Mouse (Mus musculus) small intestine, adult 2 months (tissue): ENCODE results near the gene Tpcn2. TPM values are rescaled to one million over a fixed set of nuclear protein-coding genes. Genes with fewer than 3 reads are reported as not detected.
A peak's percentile ranks its signal among the peaks of the same experiment; 100 is the strongest.

Source experiments
- H3K27ac ChIP-seq: fragments of 200-500 bp; 2 replicates; pipeline ENCODE4 v1.5.1; 2012; ENCODE audit warnings: low read depth, low read length, control low read depth, inconsistent platforms; ENCODE audit not compliant: insufficient read depth
- H3K27me3 ChIP-seq: fragments of 200-500 bp; 2 replicates; pipeline ENCODE4 v1.6.1; 2012; ENCODE audit warnings: mild to moderate bottlenecking, moderate library complexity, low read length, inconsistent platforms; ENCODE audit not compliant: control insufficient read depth, insufficient read depth
- H3K36me3 ChIP-seq: fragments of 200-500 bp; 2 replicates; pipeline ENCODE4 v1.6.1; 2012; ENCODE audit warnings: mild to moderate bottlenecking, low read length, control low read depth, inconsistent platforms; ENCODE audit not compliant: control insufficient read depth, insufficient read depth
- H3K4me1 ChIP-seq: fragments of 200-500 bp; 2 replicates; pipeline ENCODE4 v1.6.1; 2012; ENCODE audit warnings: low read length, inconsistent platforms, mixed read lengths; ENCODE audit not compliant: control insufficient read depth, insufficient read depth, insufficient read length
- H3K4me3 ChIP-seq: fragments of 200-500 bp; 2 replicates; pipeline ENCODE4 v1.5.1; 2012; ENCODE audit warnings: low read depth, mild to moderate bottlenecking, control low read depth, inconsistent platforms, low read length, moderate library complexity
- CTCF ChIP-seq: fragments of 200-500 bp; IDR thresholded peaks from 2 replicates; pipeline ENCODE4 v1.5.1; 2012; ENCODE audit warnings: low read depth, mild to moderate bottlenecking, control low read depth, inconsistent platforms, low read length, moderate library complexity, mixed read lengths; ENCODE audit not compliant: insufficient replicate concordance, insufficient read length; ENCODE audit errors: extremely low read depth
- POLR2A ChIP-seq: fragments of 200-500 bp; IDR thresholded peaks from 2 replicates; pipeline ENCODE4 v1.6.1; 2012; ENCODE audit warnings: low read depth, mild to moderate bottlenecking, control low read depth, inconsistent platforms, low read length, moderate library complexity
- WGBS: fragments of 180-500 bp; shearing (Covaris S2); methylation state at CpG from one replicate; pipeline ENCODE4 v1.1.7; 2018; 5-methylcytosine and 5-hydroxymethylcytosine counted together
- polyA plus RNA-seq: library from polyadenylated mRNA; depleted of rRNA; stranded (reverse); fragments of >200 nt; gene quantifications from 2 replicates; pipeline ENCODE4 v1.2.3, GENCODE M21; 2012

The Tpcn2 gene
- polyA plus RNA-seq, 1 experiment: 8.5 TPM

GRCm38 (mm10) chr7:145211680-145212659 lies 71.8 kb downstream of the Tpcn2 start:
- Histone ChIP-seq H3K4me1 (no peaks in the 10 kb centered on the region), H3K27ac (no peak overlapping the region), H3K36me3 (no peaks in the 10 kb centered on the region), H3K4me3 (no peak overlapping the region), H3K27me3 (no peaks in the 10 kb centered on the region)
- 78% methylated on average over 14 of the region's 14 CpGs for WGBS
- TF ChIP-seq CTCF (no peak), POLR2A (no peak)

- TF ChIP-seq POLR2A (no peak), CTCF (no peak)
- Histone ChIP-seq H3K4me1 (peaks cover 8% of the 10 kb centered on the region), H3K27me3 (no peaks in the 10 kb centered on the region), H3K27ac (no peak overlapping the region), H3K36me3 (no peaks in the 10 kb centered on the region), H3K4me3 (no peak overlapping the region)
- 74% methylated on average over 4 of the region's 4 CpGs for WGBS
These were observed 73.2 kb downstream of the Tpcn2 start for GRCm38 (mm10) chr7:145210477-145211070.

- no peak within 1 kb of the TSS for H3K4me3 ChIP-seq
- H3K27ac ChIP-seq: no peak within 1 kb of the TSS
- TF ChIP-seq CTCF (no peak), POLR2A (no peak)
- no peaks in the 10 kb centered on the region for H3K36me3 ChIP-seq
- 65% methylated on average over 4 of the region's 4 CpGs for WGBS
- no peaks in the 10 kb centered on the region for H3K27me3 ChIP-seq
- peaks cover 8% of the 10 kb centered on the region for H3K4me1 ChIP-seq
These were observed 75.8 kb downstream of the Tpcn2 start, which contains the start of gene 1810010D01Rik for GRCm38 (mm10) chr7:145208006-145208405. Gene 1810010D01Rik (minus strand): TSS chr7:145208119.

GRCm38 (mm10) chr7:145206801-145207200 lies 77.0 kb downstream of the Tpcn2 start:
- Histone ChIP-seq H3K36me3 (no peaks in the 10 kb centered on the region), H3K4me1 (peaks cover 8% of the 10 kb centered on the region), H3K27me3 (no peaks in the 10 kb centered on the region), H3K27ac (peak overlapping the region; percentile 14), H3K4me3 (no peak overlapping the region)
- 91% methylated on average over 6 of the region's 6 CpGs for WGBS
- TF ChIP-seq CTCF: no peak
- TF ChIP-seq POLR2A: no peak

GRCm38 (mm10) chr7:145206056-145206610 lies 77.7 kb downstream of the Tpcn2 start:
- H3K27ac ChIP-seq: peak overlapping the region; percentile 14

GRCm38 (mm10) chr7:145205363-145205902 lies 78.4 kb downstream of the Tpcn2 start:
- Histone ChIP-seq H3K36me3 (no peaks in the 10 kb centered on the region), H3K4me3 (no peak overlapping the region), H3K27me3 (no peaks in the 10 kb centered on the region), H3K4me1 (peaks cover 8% of the 10 kb centered on the region), H3K27ac (no peak overlapping the region)
- TF ChIP-seq POLR2A (no peak), CTCF (no peak)
- 78% methylated on average over 4 of the region's 4 CpGs for WGBS

More at GRCm38 (mm10) chr7:145206056-145206610, 77.7 kb downstream of the Tpcn2 start:
- no peaks in the 10 kb centered on the region for H3K36me3 ChIP-seq
- peaks cover 8% of the 10 kb centered on the region for H3K4me1 ChIP-seq
- no peaks in the 10 kb centered on the region for H3K27me3 ChIP-seq
- WGBS: 4% methylated on average over 34 of the region's 34 CpGs
- no peak for TF ChIP-seq CTCF
- no peak for TF ChIP-seq POLR2A
- H3K4me3 ChIP-seq: peak overlapping the region; percentile 21
